Mouse (Mus musculus): ENCODE data around the gene Abracl.

DNA sequence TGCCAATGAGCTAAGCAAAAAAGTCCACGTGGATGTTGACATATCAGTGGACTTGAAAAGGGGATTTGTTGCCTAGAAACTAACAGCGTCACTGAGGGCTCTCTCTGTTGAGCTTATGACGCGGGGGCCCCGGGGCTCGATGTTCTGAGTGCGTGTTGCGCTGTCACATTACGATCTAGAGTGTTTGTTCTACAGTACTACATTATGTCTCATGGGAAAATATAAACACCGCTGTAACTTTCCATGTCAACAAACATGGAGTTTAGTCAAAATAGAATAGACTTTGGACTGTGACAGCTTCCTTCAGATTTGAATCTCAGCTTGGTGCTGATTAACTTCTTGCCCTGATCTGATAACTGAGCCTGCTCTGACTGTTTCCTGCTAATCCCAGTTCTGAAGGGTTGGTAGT lies 42.9 kb upstream of the Abracl start:
- no peak for TF ChIP-seq CTCF (IDR thresholded peaks at IDR 0.05; ENCODE audit: low read depth)
- no peak for TF ChIP-seq EP300 (optimal IDR thresholded peaks at IDR 0.05)

Data from stomach, postnatal 0 days (tissue).